Mouse (Mus musculus): ENCODE results near the gene Hfe2. TPM values are rescaled to one million over a fixed set of nuclear protein-coding genes. Genes with fewer than 3 reads are reported as not detected.
A peak's percentile ranks its signal among the peaks of the same experiment; 100 is the strongest.

Gene Hfe2
- total RNA-seq, 2 experiments from 2014 or later, result 283 to 297 TPM

- DNase-seq (ENCODE audit: low spot score in 2 of 2), result no peak
Measured at GRCm38 (mm10) chr3:96555999-96556614, 31.1 kb downstream of the Hfe2 start.

- DNase-seq (ENCODE audit: low spot score in 2 of 2), result no peak
Measured at GRCm38 (mm10) chr3:96556651-96557635, 32.0 kb downstream of the Hfe2 start.

- DNase-seq (ENCODE audit: low spot score in 2 of 2), result peak; percentile 100
Measured at GRCm38 (mm10) chr3:96557694-96558093, 32.7 kb downstream of the Hfe2 start, which contains the start of gene Txnip. Txnip (plus strand) TSS chr3:96557957.

GRCm38 (mm10) chr3:96558159-96558558, 33.2 kb downstream of the Hfe2 start:
- no peak for DNase-seq (ENCODE audit: low spot score in 2 of 2)

- DNase-seq (ENCODE audit: low spot score in 2 of 2), result no peak
Measured at GRCm38 (mm10) chr3:96558668-96559196, 33.8 kb downstream of the Hfe2 start.

GRCm38 (mm10) chr3:96559398-96559910, 34.5 kb downstream of the Hfe2 start:
- DNase-seq (ENCODE audit: low spot score in 2 of 2), result no peak

- no peak for DNase-seq (ENCODE audit: low spot score in 2 of 2)
Measured at GRCm38 (mm10) chr3:96559911-96560850, 35.2 kb downstream of the Hfe2 start.

GRCm38 (mm10) chr3:96560881-96561668, 36.1 kb downstream of the Hfe2 start:
- DNase-seq (ENCODE audit: low spot score in 2 of 2), result no peak

- no peak for DNase-seq (ENCODE audit: low spot score in 2 of 2)
Measured at GRCm38 (mm10) chr3:96561946-96562681, 37.1 kb downstream of the Hfe2 start.

- no peak for DNase-seq (ENCODE audit: low spot score in 2 of 2)
Measured at GRCm38 (mm10) chr3:96563267-96563666, 38.3 kb downstream of the Hfe2 start.

GRCm38 (mm10) chr3:96563911-96564632, 39.1 kb downstream of the Hfe2 start:
- DNase-seq (ENCODE audit: low spot score in 2 of 2), result no peak

- DNase-seq (ENCODE audit: low spot score in 2 of 2), result no peak
Measured at GRCm38 (mm10) chr3:96564633-96565032, 39.7 kb downstream of the Hfe2 start.

GRCm38 (mm10) chr3:96565105-96565504, 40.1 kb downstream of the Hfe2 start:
- DNase-seq (ENCODE audit: low spot score in 2 of 2), result no peak

GRCm38 (mm10) chr3:96566661-96567450, 41.9 kb downstream of the Hfe2 start:
- DNase-seq (ENCODE audit: low spot score in 2 of 2), result no peak

- DNase-seq (ENCODE audit: low spot score in 2 of 2), result no peak
Measured at GRCm38 (mm10) chr3:96568605-96569004, 43.6 kb downstream of the Hfe2 start.

- DNase-seq (ENCODE audit: low spot score in 2 of 2), result no peak
Measured at GRCm38 (mm10) chr3:96569506-96569905, 44.5 kb downstream of the Hfe2 start.

- DNase-seq (ENCODE audit: low spot score in 2 of 2), result no peak
Measured at GRCm38 (mm10) chr3:96569966-96570605, 45.1 kb downstream of the Hfe2 start.

Measured in gastrocnemius, postnatal 4 days (tissue).